Mouse (Mus musculus) cerebellum, adult 9-11 months (tissue): ENCODE measurements around the gene Srbd1.

Experiments
- DNase-seq: peaks from one replicate; pipeline ENCODE4 v3.0.0; 2022

The Srbd1 gene

DNA sequence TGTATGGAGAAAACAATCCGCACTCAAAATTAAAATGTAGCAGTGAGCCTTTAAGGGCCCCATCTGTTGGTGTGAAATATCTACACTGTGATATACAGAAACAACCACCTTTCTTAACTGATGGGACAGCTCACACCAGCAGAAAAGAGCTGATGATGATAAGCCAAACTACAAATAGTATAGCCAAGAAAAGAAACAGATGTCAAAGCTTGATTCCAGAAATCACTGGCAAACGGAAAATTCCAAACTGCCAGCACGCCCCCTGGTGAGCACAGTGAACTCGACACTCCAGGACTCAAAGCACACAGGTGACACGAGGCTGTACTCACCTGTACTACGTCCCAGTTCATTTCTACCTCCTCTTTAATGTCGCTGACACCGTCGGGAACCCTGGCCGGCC is 9.1 kb downstream of the Srbd1 start:
- no peak for DNase-seq

DNA sequence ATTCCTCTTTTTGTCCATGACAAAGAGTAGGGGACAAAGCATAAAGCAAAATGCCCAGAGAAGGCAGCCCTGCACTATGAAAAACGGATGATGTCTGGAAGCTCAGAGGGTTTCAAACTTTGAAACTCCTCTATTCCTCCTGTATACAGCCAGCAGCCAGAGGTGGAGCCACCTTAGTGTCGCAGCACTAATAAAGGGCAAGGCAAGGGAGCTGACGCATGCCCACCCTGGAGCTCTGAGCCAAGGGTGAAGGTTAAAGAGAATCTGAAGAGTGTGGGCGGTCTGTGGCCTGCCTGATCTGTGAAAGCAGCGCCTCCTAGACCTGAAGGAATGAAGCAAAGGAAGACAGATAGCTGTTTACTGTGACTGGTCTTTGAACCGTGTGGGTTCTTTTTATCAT is 10.5 kb downstream of the Srbd1 start:
- no peak for DNase-seq

DNA sequence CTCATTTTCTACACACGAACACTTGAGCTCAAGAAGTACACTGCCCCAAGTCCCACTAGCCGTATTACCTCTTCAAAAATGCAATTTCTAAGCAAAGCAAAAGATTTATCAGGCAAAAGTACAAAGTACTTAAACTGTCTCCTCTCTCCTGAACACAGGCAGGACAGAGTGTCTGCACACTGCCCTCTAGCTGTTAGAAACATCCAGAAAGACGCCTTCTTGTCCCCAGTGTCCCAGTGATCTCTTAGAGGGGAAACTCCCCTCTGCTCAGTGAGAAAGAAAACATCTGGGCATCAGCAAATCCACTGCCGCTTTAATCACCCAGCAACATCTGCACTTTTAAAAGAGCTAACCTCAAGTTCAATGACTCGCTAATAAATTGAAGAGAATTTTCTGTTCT is 12.4 kb downstream of the Srbd1 start:
- DNase-seq: no peak

DNA sequence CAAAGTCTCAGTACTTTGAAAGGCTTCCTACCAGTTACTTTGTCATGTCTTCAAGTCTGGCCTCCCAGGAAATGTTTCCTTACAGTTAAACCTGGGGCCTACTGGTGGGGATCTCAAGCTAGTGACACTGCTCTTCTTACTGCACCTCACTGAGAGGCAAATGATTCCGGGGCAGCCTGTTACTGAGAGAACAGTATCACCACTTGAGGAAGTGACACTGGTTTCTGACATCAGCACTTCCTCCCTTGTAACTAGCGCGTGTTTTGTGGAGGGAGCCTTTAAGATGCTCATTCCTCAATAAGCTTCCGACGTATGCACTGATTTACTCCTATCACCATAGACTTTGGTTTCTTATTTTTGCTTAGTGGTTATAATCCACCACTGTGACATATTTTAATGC is 16.8 kb downstream of the Srbd1 start:
- DNase-seq: no peak

DNA sequence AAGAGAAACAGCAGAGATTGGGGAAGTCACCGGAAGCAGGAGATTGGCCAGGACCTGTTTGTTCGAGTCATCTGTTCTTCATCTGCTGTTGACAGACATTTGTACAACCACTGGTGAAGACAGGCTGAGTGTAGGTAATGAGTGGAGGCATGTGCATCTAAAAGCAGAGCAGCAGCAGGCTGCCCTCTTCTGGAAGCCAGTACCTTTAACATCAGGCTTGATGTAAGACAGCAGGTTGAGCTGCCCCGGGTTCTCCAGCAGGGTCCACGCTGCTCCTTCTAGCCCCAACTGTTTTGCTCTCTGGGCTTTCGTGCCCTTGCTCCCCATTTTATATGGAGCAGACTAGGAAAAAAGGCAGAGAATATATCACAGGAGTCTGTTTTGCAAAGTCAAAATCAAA is 19.1 kb downstream of the Srbd1 start:
- no peak for DNase-seq

DNA sequence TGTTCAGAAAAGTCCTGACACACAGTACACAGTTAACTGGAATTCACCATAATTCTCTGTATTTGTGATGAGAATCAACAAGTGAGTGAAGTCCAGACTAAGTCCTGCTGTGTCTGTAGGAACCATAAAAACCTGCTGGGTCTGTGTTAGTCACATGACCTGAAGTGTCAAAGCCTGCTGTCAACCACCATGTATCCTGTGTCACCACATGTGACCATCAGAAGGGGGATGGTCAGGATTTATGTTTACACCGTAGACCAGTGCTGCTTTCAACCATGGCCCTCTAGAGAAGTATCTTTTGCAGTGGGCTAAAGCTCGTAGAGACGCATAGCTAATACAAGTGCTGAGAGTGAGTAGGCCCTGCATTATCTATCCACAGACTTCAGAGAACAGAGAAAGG is 21.8 kb downstream of the Srbd1 start:
- no peak for DNase-seq

DNA sequence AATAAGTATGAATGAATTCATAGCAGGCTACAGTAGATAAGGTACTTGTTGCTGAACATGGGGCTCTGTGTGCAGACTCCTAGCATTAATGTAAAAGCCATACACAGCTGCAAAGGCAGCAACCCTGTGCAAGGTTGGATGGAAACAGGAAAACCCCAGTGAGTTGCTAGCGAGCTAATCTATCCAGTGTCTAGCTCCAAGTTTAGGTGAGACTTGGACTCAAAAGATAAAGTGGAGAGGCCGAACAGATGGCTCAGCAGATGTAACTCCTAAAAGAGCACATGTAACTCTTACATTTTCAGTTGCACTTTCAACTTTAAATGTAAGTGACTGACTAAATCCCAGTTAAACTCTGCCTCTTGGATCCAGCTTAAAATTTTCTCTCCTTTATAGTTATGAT is 48.1 kb downstream of the Srbd1 start:
- DNase-seq: no peak

DNA sequence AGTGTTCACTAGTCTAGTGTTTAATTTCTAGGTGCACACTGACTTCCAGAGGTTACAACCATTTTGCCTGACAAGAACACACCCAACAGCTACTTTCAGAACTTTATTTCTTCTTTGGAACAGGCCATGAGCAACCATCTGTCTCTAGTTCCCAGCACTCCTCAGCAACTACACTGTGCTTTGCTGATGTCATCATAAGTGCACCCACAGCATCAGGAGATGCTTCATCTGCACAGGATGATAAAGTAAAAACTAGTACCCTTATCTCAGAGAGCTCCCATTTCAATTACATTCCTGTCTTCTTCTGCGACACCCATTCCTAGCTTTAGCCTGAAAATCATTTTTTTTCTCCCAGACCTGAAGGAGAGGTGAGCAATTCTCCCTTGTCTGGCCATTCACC is 51.9 kb downstream of the Srbd1 start:
- DNase-seq: no peak

DNA sequence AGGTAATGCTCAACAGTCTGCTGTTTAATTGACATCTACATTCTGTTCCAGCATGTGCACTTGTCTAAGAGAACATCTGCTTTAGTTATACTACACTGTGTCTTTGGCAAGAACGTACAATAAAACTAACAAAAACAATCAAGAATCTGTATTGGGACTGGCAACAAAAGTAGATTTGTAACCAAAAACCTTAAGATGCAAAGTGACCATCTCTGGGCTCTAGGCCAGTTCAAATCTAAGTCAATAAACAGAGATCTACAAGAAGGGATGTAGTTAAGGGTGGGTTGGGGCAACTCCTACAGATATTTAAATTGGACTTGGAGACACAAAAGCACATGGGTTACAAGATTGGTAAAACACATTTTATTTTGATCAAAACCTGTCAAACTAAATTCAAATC is 53.3 kb downstream of the Srbd1 start:
- DNase-seq: no peak

DNA sequence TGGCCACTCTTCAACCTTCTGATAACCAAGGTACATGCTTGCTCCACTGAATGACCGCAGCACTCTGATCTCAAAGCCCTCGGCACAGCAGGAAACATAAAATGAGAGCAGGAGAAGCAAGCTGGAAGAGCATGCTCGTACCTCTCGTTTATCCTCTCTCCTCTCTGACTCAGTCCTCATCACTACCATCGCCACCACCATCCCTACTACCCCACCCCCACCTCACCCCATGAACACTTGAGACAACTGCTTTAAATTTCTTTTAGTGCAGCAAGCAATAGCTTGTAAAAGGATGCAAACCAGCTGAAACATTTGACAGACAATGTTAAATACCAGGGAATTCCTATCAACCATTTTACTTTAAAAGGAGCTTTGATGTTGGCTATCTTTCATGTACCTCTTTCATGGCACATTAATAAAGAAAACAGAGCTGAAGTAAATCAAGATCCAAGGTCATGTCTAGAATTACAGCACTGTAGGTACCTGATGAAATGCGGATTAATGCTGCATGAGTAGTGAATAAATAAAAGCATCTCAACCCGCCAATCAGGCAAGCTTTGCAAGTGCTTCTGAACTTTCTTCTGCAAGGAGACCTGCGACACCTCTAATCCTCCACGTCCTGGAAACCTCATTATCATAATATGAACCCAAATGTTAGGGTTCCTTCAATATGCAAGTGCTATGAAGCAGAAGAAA is 54.9 kb downstream of the Srbd1 start:
- no peak for DNase-seq

DNA sequence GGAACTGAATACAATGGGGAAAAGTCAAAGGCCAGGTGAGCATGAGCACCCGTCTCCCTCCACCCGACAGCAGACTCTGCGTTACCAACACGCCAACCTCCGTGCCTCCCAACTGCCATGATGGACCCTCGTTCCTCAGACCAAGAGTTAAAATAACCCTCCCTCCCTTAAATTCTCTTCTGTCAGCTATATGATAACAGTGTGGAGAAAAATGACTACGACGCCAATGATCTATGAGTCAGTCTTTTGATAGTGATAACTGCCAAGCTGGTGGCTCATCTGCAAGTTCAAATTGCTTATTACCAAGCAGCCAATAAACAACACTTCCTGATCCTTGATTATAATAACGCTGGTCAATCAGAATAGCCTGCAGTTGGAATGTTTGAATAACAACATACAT is 57.1 kb downstream of the Srbd1 start:
- DNase-seq: no peak

DNA sequence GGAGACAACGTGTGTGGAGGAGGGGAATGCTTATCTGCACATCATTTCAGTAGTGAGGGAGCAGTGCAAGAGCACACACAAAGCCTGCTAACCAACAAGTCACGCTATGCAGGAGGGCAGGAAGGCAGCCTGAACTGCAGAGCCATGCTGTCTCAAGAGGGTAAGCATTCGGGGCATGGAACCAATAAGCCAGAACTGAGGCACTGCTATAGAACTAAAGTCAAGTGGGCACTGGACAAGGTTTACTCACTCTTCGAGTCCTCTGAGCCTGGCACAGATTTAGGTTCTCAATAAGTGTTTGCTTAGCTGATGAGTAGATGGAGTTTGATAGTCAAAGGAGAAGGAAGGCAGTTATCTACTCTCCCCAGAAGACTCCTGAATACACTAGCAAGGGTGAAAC is 58.8 kb downstream of the Srbd1 start:
- no peak for DNase-seq

DNA sequence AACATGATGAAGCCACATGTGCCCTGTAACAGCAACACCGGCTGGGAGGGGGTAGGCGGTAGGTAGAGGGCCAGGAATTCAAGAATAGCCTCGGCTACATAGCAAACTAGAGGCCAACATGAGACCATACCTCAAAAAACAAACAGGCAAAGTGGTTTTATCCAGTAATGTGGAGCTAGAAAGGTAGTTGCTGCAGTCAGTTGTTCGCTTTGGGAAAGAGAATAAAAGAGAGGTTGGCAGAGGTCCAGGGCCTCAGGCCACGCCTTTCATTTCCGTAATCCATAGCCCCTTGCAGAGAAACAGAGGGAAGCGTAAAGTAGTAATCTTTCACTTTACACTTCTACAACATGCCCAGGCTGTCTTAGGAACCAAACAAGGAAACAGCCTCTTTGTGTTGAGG is 61.8 kb downstream of the Srbd1 start:
- no peak for DNase-seq

DNA sequence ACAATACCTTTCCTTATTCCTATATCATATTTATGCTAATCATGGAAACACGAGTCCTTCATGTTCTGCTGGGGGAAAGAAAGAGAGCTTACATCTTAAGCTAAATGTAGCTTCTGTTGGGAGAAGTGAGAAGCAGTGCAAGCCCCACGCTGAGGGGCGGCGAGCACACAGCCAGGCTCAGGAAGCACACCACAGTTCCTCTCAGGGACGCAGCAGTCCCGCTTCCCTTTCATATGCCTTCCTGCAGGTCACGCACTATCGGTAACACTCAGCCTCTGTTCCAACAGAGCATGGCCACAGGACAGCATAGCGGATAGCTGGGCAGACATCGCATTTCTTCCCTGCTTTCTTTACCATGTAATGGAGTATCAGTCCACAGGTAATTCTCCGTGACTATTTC is 66.9 kb downstream of the Srbd1 start:
- no peak for DNase-seq

DNA sequence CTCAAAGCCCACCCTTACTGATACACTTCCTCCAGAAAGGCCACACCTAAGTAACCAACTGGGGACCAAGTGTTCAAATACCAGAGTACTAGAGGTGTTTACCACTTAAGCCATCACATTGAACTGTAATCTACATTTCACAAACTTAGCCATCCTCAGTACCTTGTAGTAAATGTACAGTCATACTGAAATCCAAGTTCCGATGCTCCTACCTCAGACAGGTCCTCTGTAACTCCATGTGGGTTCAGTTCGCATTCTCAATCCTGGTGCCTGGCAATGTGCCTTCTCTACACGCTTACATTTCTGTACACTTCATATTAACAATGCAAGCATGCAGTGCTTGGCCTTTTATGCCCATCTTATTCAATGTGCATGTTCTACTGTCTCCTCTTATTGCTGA is 77.5 kb downstream of the Srbd1 start:
- no peak for DNase-seq

DNA sequence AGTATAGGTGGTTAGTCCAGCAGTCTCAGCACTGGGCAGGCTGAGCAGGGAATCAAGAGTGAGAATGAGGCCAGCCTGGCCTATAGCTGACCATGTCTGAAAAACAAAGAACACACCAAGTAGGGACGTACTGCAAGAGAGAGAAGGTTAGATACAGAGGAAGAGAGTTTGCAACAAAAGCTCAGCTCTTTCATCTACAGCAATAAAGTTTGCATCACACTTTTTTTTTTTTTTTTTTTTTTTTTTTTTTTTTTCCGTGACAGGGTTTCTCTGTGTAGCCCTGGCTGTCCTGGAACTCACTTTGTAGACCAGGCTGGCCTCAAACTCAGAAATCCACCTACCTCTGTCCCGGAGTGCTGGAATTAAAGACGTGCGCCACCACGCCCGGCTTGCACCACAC is 79.1 kb downstream of the Srbd1 start:
- DNase-seq: no peak

DNA sequence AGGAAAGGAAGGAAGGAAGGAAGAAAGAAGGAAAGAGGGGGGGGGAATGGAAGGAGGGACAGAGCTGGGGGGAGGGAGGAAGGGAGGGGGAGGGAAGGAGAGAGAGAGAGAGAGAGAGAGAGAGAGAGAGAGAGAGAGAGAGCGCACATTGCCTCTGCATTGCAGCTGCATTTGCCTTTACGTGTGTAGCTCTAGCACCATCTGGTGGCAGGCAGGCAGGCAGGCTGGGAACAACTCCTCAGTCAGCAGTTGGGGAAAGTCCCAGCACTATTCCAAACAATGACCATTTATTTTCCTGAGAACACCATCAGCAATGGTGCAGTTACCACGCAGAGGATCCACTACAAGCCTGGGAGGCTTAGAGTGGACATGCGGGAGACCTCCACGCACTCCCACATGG is 81.5 kb downstream of the Srbd1 start:
- DNase-seq: peak; percentile 33

DNA sequence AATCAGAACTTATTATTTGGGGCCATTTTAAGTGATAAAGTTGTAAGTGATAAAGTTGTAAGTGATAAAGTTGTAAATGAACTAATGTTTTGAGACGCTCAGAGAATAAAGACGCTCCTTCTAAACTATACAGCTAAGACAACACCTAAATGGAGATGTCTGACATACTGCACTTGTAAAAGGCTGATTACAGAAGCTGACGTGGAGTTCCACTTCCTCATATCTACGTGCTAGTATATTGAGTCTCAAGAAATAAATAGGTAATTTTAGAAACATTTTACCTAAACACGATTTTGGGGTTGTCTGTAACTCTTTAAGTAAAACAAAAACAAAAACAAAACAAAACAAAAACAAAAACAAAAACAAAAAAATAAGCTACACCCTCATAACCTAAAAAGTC is 84.1 kb downstream of the Srbd1 start:
- no peak for DNase-seq

DNA sequence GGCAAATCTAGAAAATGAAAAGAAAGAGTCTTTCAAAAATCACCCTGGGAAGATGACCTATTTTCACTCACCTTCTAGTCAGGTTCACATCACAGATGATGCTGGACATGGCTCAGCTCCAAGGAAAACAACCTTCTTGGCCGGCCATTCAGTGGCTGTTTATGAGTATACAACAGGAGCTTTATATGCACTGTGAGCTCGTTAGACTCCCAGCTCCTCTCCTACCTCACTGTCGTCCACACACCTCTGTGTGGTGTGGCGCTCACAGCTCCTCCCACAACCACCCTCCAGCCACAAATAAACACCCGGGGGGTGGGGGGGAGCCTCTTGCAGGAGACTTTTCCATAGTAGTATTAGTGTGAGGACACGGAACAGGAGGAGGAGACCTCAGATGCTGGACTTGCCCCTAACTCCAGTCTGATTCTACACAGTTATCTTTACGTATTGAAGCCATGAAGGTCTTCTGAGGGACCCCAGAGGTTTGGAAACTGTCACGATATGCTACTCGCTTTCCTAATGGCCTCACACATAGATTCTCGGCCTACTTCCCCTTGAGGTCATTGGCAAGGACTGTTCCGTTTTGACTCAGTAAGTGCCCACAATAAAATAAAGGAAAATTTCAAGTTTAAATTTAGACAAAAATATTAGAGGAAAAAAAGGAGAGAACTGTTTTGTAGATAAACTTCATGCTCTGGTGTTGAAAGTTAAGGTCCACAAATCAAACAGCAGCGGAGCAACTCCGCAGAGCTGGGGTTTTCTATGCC is 104.6 kb downstream of the Srbd1 start:
- DNase-seq: peak; percentile 5

DNA sequence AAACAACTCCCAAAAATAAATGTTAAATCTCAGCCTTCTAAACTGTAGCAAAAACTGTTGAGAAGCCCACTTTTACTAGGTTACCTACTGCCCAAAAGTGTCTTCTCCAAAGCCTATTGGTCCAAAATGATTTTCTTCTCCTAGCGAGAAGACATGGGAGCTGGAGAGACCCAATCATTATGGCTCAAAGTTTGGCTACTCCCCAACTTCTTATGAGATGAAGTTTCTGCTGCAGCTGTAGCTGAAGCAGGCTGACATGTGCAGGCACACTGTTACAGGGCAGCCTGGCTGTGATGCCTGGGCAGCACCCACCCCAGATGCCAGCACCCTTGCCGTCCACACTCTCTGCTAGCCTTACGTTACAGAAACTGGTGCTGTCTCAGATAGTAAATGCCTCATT is 105.2 kb downstream of the Srbd1 start:
- no peak for DNase-seq

DNA sequence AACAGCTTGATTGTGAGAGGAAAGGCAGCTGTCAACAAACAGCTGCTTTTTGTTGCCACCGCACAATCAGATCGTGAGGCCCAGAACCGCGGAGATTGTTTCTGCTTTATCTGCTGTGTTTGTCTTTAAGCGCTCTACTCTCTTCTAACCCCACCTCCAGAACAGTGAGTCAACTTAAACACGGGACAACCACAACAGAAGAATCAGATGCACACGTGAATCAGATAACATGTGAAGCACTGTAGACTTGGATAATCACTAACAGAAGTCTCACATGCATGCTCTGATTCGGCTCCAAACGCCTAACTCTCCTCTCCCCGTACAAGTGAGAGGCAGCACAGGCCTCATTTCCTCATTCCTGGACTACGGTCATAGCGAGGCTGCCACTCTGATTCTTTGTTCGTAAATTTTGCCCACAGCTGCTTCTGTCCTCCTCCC is 106.7 kb downstream of the Srbd1 start:
- DNase-seq: no peak

DNA sequence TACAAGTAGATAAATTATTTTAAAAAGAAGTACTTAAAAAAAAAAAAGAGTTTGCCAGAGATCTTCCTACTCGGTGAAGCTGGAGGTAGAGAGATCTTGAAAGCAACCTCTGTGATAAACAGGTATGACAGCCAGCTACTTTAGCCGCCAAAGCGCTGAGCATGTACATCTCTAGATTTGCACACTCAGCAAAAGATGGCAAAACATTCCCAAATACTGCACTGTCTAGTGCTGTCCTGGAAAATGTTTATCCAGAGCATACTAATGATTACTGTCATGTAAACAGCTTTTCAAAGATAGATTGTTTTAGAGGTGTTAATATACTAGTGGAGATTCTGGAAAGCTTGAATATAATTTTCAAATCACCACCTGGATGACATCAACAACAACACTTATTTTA is 109.4 kb downstream of the Srbd1 start:
- no peak for DNase-seq

DNA sequence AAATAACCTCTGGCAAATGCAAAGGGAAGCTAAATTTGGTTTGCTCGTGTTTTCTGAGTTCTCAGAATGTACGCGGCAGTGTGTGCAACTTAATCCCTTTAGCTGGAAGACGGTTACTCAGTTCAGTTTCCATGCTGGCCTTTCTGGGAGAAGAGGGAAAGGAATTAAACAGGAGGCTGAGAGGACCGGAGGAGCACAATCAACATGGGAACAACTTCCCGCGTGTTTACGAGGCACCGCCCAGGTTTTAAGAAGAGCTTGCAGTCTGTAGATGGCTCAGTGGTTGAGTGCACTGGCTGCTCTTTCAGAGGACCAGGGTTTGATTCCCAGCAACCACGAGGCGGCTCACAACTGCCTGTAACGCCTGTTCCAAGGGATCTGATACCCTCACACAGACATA is 109.8 kb downstream of the Srbd1 start:
- no peak for DNase-seq

DNA sequence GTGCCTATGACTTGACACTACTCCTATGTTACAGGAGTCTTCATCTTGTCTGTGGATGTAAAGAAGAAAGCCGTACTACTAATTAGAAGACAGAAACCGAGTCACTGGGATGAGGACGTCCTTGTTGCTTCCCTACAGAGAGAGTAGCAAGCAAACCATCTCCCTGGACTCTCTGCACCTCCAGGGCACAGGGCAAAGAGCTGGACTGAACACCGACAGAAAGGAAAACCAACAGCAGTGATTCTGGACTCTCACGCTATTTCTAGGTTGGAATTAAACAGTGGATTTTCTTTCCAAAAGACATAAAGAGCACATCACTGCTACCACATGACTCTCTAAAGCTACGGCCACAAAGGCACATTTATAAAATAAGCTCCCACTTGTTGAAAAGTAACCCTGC is 110.3 kb downstream of the Srbd1 start:
- no peak for DNase-seq

DNA sequence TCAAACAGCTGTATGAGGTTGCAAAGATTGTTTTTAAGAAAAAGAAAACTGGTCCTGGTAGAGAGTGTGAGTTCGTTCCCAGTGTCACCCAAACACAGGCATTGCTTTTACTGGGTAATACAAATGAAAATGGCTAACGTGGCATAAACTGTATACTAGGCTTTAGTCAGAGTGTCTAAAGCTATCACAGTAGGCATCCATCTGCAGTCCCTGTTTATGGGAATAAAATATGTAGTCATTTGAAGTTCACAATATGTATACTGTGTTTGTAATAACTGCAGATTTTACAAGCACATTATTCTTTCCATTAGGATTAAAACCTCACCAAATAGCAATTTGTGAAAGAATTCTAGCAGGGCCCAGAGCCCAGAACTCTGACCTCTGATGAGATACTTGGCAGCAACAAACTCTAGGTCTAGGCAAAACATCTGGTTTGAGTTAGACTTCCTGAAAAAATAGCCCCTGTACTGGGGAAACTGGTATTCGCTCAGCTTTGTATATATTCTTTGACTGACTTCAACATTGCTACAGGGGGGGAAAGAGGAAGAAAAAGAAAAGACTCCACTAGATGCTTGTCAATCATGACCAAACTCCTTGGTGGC is 112.8 kb downstream of the Srbd1 start:
- no peak for DNase-seq
